Mouse (Mus musculus) ES-E14 (cell line): ENCODE data around the gene Gm4847. TPM values are rescaled to one million over a fixed set of nuclear protein-coding genes. Genes with fewer than 3 reads are reported as not detected.

Experiments
- DNase-seq: peaks from one replicate; pipeline ENCODE4 v3.0.0-alpha.2; 2013; ENCODE audit warnings: low read depth, low spot score
- H3K27ac ChIP-seq: 2 replicates; pipeline ENCODE4 v1.5.1; 2012; ENCODE audit warnings: low read depth, mild to moderate bottlenecking, low read length, moderate library complexity, mixed read lengths; ENCODE audit not compliant: poor library complexity, insufficient read depth, severe bottlenecking
- H3K36me3 ChIP-seq: 2 replicates; pipeline ENCODE4 v1.6.1; 2012; ENCODE audit warnings: mild to moderate bottlenecking, low read length, moderate library complexity, mixed read lengths; ENCODE audit not compliant: control insufficient read depth, poor library complexity, insufficient read depth, severe bottlenecking
- H3K4me1 ChIP-seq, 2 experiments: fragments of 150-350 bp in 1 of 2; sonication (generic) in 1 of 2; 2 replicates each; pipeline ENCODE4 v1.6.1; 2012; ENCODE audit warnings: low read length in 2 of 2, mild to moderate bottlenecking in 1 of 2, mixed read lengths in 1 of 2; ENCODE audit not compliant: control insufficient read depth in 2 of 2, insufficient read depth in 2 of 2, poor library complexity in 1 of 2
- H3K4me3 ChIP-seq, 2 experiments: fragments of 150-350 bp in 1 of 2; sonication (generic) in 1 of 2; 2 replicates each; pipeline ENCODE4 v1.5.1; 2012; ENCODE audit warnings: low read length in 2 of 2, low read depth in 1 of 2, mild to moderate bottlenecking in 1 of 2, mixed read lengths in 1 of 2; ENCODE audit not compliant: insufficient read depth in 1 of 2, poor library complexity in 1 of 2, severe bottlenecking in 1 of 2
- H3K9ac ChIP-seq: 2 replicates; pipeline ENCODE4 v1.6.1; 2012; ENCODE audit warnings: low read depth, mild to moderate bottlenecking, low read length, mixed read lengths; ENCODE audit not compliant: poor library complexity, insufficient read depth, severe bottlenecking
- H3K9me3 ChIP-seq: fragments of 150-350 bp; sonication (generic); 2 replicates; pipeline ENCODE4 v1.6.1; 2012; ENCODE audit warnings: low read depth, mild to moderate bottlenecking, low read length; ENCODE audit not compliant: control insufficient read depth, insufficient read depth
- CHD2 ChIP-seq: IDR thresholded peaks from 2 replicates; pipeline ENCODE4 v1.6.1; 2014; ENCODE audit warnings: mild to moderate bottlenecking, low read depth, low read length, inconsistent platforms
- HCFC1 ChIP-seq: IDR thresholded peaks from 2 replicates; pipeline ENCODE4 v1.6.1; 2012; ENCODE audit warnings: low read length, inconsistent platforms, borderline replicate concordance; ENCODE audit not compliant: insufficient read depth
- MAFK ChIP-seq: IDR thresholded peaks from 2 replicates; pipeline ENCODE4 v1.6.1; 2014; ENCODE audit warnings: mild to moderate bottlenecking, low read depth, low read length, inconsistent platforms; ENCODE audit not compliant: insufficient read depth
- ZC3H11A ChIP-seq: IDR thresholded peaks from 2 replicates; pipeline ENCODE4 v1.6.1; 2012; ENCODE audit warnings: low read depth, mild to moderate bottlenecking, inconsistent platforms, low read length, borderline replicate concordance
- ZNF384 ChIP-seq: IDR thresholded peaks from 2 replicates; pipeline ENCODE4 v1.6.1; 2012; ENCODE audit warnings: low read depth, low read length, inconsistent platforms
- in situ Hi-C, 2 experiments: fragments of 600-800 bp; cut with MboI; formaldehyde crosslinking; loops; one replicate each; pipeline ENCODE4 v1.15.1; 2025; ENCODE audit warnings: low sequenced_read_pairs in 2 of 2, inconsistent platforms in 1 of 2; ENCODE audit not compliant: unreplicated experiment in 2 of 2
- total RNA-seq: library from RNA; depleted of rRNA; stranded (reverse); fragments of 300-350 nt; gene quantifications from 2 replicates; pipeline ENCODE4 v1.2.3, GENCODE M21; 2012; rRNA removed

Gene Gm4847
- not detected in 2 replicates for total RNA-seq

DNA sequence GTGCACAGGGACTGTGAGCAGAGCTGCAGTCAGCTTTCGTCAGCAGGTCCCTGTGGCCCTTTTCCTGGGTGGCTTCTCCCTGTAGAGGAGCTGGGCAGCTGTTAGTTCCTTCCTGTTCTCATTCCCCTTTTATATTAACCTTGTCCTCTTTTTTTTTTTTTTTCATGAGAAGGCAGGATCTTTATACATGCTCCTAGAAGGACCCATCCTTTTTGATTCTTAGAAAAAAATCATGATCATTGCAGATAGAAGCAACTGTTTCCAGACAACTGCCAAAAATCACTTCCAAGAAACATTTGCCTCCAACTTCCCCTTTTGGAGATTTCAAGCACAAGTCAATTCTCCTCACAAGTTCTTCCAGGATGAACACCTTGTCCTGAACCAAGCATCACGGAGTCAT, at the start of gene Gm4847:
Gene Gm4847, minus strand, starts transcription at position 101 of the 400 bp plus-strand sequence.
- Histone ChIP-seq H3K9me3 (no peaks in the 10 kb centered on the region), H3K4me3 (no peak within 1 kb of the TSS), H3K27ac (no peak within 1 kb of the TSS), H3K9ac (no peak within 1 kb of the TSS), H3K36me3 (no peaks in the 10 kb centered on the region), H3K4me1 (no peaks in the 10 kb centered on the region)
- TF ChIP-seq ZNF384: no peak
- no peak for TF ChIP-seq CHD2
- TF ChIP-seq ZC3H11A: no peak
- TF ChIP-seq MAFK: no peak
- no peak for TF ChIP-seq HCFC1
- DNase-seq: no peak
- in situ Hi-C loops: no loop called here

DNA sequence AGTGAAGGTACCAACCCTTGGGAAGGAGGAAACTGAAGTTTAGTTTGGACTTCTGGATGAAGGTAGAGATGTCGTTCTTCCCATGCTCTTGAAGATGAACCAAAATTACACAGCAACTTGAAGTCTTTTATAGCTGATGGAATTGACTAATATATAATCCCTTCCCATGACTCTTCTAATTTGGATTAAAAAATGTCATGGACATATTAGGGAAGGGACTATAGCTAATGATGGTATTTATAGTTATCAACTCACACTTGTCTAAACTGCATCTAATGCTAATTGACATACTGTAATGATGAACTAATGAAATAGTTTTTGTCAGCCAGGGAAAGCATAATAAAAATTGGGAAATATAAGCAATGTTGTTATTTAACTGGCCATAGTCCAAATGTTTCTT, 34.3 kb upstream of the Gm4847 start, which contains the start of gene Fmo9:
Gene Fmo9, minus strand, starts transcription at position 101 of the 400 bp plus-strand sequence.
- TF ChIP-seq MAFK (no peak), ZNF384 (no peak), HCFC1 (no peak), CHD2 (no peak), ZC3H11A (no peak)
- in situ Hi-C loops: no loop called here
- H3K9me3 ChIP-seq: no peaks in the 10 kb centered on the region
- DNase-seq: no peak
- no peaks in the 10 kb centered on the region for H3K4me1 ChIP-seq
- H3K36me3 ChIP-seq: no peaks in the 10 kb centered on the region
- no peak within 1 kb of the TSS for H3K4me3 ChIP-seq
- no peak within 1 kb of the TSS for H3K9ac ChIP-seq
- no peak within 1 kb of the TSS for H3K27ac ChIP-seq

DNA sequence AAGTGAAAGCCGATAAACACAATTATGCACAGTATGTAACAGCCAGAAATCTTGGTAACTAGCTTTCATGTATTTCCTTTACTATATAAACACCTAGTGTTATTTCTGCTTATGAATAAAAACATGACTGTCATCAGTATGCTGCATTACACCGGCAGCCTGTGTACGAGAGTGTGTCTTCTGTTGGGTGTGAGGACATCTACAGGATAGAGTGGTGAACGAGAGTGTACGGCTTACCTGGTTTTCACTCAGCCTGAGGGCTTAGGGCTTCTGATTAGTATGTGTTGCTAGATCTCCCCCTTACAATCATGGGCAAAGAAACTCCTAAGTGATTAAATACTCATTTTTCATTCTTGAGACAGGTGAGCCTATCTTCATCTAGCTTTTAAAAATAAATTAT, 21.8 kb upstream of the Gm4847 start:
- no peak for DNase-seq
- Histone ChIP-seq H3K36me3 (no peaks in the 10 kb centered on the region), H3K4me3 (no peak overlapping the region), H3K27ac (no peak overlapping the region), H3K9me3 (no peaks in the 10 kb centered on the region), H3K9ac (no peak overlapping the region), H3K4me1 (no peaks in the 10 kb centered on the region)
- in situ Hi-C loops: no loop called here
- TF ChIP-seq ZNF384: no peak
- no peak for TF ChIP-seq CHD2
- TF ChIP-seq MAFK: no peak
- TF ChIP-seq HCFC1: no peak

DNA sequence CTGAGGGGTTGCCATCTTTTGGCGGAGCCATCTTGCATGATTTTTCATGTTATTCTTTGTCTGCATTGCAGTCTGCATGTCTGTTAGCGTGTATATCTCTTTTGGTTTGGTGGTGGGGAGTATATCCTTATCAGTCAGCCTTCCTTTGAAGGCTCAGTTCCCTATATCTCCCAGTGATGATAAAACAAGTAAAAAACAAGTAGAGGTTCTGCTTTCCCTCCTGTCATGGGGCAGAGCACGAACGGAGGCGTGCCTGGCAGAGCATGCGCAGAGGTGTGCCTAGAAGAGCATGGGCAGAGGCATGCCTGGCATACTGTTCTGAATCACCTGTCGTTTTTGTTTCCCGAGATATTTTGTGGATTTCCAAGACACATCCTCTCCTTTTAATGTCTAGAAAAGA, 13.3 kb upstream of the Gm4847 start:
- Histone ChIP-seq H3K9ac (no peak overlapping the region), H3K4me3 (no peak overlapping the region), H3K4me1 (no peaks in the 10 kb centered on the region), H3K9me3 (no peaks in the 10 kb centered on the region), H3K36me3 (no peaks in the 10 kb centered on the region), H3K27ac (no peak overlapping the region)
- TF ChIP-seq ZNF384: no peak
- no peak for TF ChIP-seq MAFK
- no peak for TF ChIP-seq CHD2
- no peak for TF ChIP-seq ZC3H11A
- TF ChIP-seq HCFC1: no peak
- in situ Hi-C loops: no loop called here
- no peak for DNase-seq

Other genes with a start within 250 kb of the Gm4847 start
- 3.0 and 3.5 TPM in 2 replicates for gene Pogk, start 237.8 kb downstream of the Gm4847 start, total RNA-seq
- not detected in 2 replicates for gene Gm4846, start 150.1 kb downstream of the Gm4847 start, total RNA-seq
- not detected in 2 replicates for gene Fmo9, start 34.2 kb upstream of the Gm4847 start, total RNA-seq